Mouse (Mus musculus): ENCODE data around the gene Shisa6. TPM values are rescaled to one million over a fixed set of nuclear protein-coding genes. Genes with fewer than 3 reads are reported as not detected.
A peak's percentile ranks its signal among the peaks of the same experiment; 100 is the strongest.

Shisa6 gene
- polyA plus RNA-seq, 1 experiment from 2014 or later = 0.09 TPM

GRCm38 (mm10) chr11:66273904-66274706, 251.7 kb downstream of the Shisa6 start:
- peaks cover 8% of the 10 kb centered on the region for H3K4me1 ChIP-seq
- no peaks in the 10 kb centered on the region for H3K36me3 ChIP-seq (replicated peaks)
- DNase-seq (ENCODE audit: extremely low spot score, low spot score) = no peak
- no peaks in the 10 kb centered on the region for H3K27me3 ChIP-seq (ENCODE audit: poor library complexity, severe bottlenecking)
- no peaks in the 10 kb centered on the region for H3K9me3 ChIP-seq
- H3K27ac ChIP-seq = no peak overlapping the region
- WGBS = 84% methylated on average over 8 of the region's 8 CpGs
- no peak overlapping the region for H3K4me3 ChIP-seq

DNA sequence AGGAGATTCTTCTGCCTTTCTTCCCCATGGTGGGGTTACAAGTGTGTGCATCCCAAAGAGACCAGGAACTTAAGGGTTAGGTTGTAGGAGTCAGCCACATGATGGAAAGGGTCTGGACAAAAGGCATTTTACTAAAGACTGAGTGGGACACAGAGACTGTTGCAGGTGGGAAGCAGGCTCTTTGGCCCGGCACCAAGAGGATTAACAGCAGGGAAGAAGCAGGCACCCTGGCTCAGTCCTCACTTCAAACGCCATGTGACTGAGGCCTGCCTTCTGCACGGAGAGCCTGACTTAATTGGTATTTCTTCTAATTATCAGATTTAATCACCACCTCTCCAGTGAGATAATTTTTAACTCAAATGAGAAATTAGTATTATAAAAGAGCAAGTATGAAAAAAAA, 258.7 kb downstream of the Shisa6 start:
- Histone ChIP-seq H3K36me3 (replicated peaks) (no peaks in the 10 kb centered on the region), H3K9me3 (no peaks in the 10 kb centered on the region), H3K4me3 (no peak overlapping the region), H3K4me1 (peaks cover 3% of the 10 kb centered on the region; the same call in 1 of the 2 replicates), H3K27me3 (ENCODE audit: poor library complexity, severe bottlenecking) (no peaks in the 10 kb centered on the region), H3K27ac (no peak overlapping the region)
- DNase-seq (ENCODE audit: extremely low spot score, low spot score) = no peak
- WGBS = 21% methylated on average over 3 of the region's 3 CpGs

DNA sequence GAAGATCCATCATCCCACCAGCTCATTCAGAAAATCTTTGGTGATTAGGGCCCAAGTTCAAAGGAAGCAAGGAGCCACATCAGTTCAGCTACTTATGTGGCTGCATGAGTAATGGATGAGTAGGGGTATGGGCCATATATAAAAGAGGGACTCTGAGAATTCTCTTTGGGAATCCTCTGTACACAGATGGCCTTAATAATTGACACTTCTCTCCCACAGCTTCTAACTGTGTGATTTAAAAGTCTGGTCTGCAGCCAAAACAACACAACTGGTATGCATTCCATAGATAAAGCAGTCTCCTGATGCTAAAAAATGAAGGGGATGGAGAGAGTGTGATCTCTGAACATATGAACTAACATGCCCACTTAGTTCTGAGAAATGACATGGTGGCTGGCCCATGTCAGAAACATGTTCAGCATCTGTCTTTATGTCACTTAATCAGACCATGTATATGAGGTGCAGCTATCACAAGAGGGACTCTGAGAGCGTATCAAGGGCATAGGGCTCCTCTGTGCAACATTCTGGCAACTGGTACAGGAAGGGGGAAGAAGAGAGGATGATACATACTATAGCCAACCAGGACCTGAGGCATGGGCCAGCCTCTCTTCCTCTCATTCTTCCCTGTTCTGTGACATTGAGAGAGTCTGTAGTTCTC, 260.3 kb downstream of the Shisa6 start:
- 93% methylated on average over 1 of the region's 1 CpGs for WGBS

DNA sequence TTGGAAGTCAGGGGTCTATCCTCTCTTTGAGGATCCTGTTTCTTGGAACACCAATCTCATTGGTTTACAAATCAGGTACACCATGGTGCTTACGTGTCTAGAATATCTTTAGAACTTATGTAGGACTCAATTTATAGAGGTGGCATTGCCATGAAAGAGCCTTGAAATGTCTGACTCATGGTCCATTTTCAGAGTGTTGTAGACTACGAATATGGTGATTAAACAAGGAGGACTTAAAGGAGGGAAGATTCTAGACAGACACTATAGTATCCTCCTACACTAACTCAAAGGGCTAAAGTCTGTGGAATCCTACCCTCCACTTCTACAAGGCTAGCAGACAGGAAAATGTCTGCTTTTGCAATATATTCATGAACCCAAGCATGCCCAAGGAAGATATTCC, 265.6 kb downstream of the Shisa6 start:
- H3K4me1 ChIP-seq = no peaks in the 10 kb centered on the region
- H3K36me3 ChIP-seq (replicated peaks) = no peaks in the 10 kb centered on the region
- 84% methylated on average over 2 of the region's 2 CpGs for WGBS
- no peaks in the 10 kb centered on the region for H3K9me3 ChIP-seq
- no peak overlapping the region for H3K27ac ChIP-seq
- H3K4me3 ChIP-seq = no peak overlapping the region
- DNase-seq (ENCODE audit: extremely low spot score, low spot score) = no peak
- no peaks in the 10 kb centered on the region for H3K27me3 ChIP-seq (ENCODE audit: poor library complexity, severe bottlenecking)

More for the DNA sequence above, 260.3 kb downstream of the Shisa6 start:
- Histone ChIP-seq H3K9me3 (no peaks in the 10 kb centered on the region), H3K4me3 (no peak overlapping the region), H3K4me1 (peaks cover 3% of the 10 kb centered on the region; the same call in 1 of the 2 replicates), H3K27me3 (ENCODE audit: poor library complexity, severe bottlenecking) (no peaks in the 10 kb centered on the region), H3K27ac (no peak overlapping the region), H3K36me3 (replicated peaks) (no peaks in the 10 kb centered on the region)
- DNase-seq (ENCODE audit: extremely low spot score, low spot score) = no peak

DNA sequence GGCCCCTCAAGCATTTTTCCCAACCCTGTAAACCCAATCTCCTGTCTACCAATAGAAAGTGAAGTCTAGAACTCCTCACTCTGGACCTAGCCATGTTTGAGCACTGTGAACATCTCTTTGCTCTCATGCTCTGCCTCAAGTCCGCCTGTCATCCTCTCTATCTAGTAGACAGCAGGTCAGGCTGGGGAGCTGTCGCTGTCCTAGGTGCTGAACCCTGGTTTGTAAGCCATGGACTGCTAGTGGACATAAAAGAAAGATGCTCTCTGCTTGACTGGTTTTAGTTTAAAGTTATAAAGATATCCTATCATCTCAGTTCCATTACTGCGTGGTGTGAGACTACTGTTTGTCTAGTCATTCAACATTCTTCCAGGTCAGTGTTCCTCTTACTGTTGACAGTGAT, 266.9 kb downstream of the Shisa6 start:
- no peaks in the 10 kb centered on the region for H3K36me3 ChIP-seq (replicated peaks)
- no peaks in the 10 kb centered on the region for H3K4me1 ChIP-seq
- no peaks in the 10 kb centered on the region for H3K9me3 ChIP-seq
- no peak overlapping the region for H3K4me3 ChIP-seq
- H3K27ac ChIP-seq = no peak overlapping the region
- no peaks in the 10 kb centered on the region for H3K27me3 ChIP-seq (ENCODE audit: poor library complexity, severe bottlenecking)
- 17% methylated on average over 3 of the region's 3 CpGs for WGBS
- DNase-seq (ENCODE audit: extremely low spot score, low spot score) = peak; percentile 47

DNA sequence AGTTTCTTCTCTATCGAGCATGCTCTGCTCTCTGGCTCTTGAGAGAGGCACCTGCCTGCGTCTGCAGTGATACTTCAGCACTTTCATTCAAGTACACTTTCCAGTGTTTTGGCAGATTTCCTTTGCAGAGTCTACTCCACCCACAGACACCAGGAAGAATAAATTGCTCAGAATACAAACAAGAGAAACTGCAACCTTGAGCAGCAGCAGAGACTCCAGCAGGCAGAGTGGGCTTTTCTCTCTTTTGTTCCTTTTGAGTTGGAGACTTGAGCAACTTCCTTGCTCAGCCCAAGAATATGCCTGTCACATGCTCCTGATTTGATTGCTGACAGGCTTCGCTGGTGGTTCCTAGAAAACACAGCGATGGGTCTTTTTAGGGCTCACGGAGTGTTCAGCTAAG, 278.6 kb downstream of the Shisa6 start:
- 91% methylated on average over 5 of the region's 5 CpGs for WGBS
- H3K27me3 ChIP-seq (ENCODE audit: poor library complexity, severe bottlenecking) = no peaks in the 10 kb centered on the region
- no peaks in the 10 kb centered on the region for H3K4me1 ChIP-seq
- DNase-seq (ENCODE audit: extremely low spot score, low spot score) = no peak
- no peak overlapping the region for H3K27ac ChIP-seq
- no peaks in the 10 kb centered on the region for H3K9me3 ChIP-seq
- H3K36me3 ChIP-seq (replicated peaks) = no peaks in the 10 kb centered on the region
- no peak overlapping the region for H3K4me3 ChIP-seq

GRCm38 (mm10) chr11:66236557-66236956, 289.2 kb downstream of the Shisa6 start:
- Histone ChIP-seq H3K27ac (no peak overlapping the region), H3K4me1 (no peaks in the 10 kb centered on the region), H3K36me3 (replicated peaks) (no peaks in the 10 kb centered on the region), H3K4me3 (no peak overlapping the region), H3K9me3 (no peaks in the 10 kb centered on the region), H3K27me3 (ENCODE audit: poor library complexity, severe bottlenecking) (no peaks in the 10 kb centered on the region)
- WGBS = 72% methylated on average over 2 of the region's 2 CpGs
- DNase-seq (ENCODE audit: extremely low spot score, low spot score) = no peak

- no peaks in the 10 kb centered on the region for H3K27me3 ChIP-seq (ENCODE audit: poor library complexity, severe bottlenecking)
- WGBS = 73% methylated on average over 1 of the region's 1 CpGs
- no peaks in the 10 kb centered on the region for H3K36me3 ChIP-seq (replicated peaks)
- H3K4me3 ChIP-seq = no peak overlapping the region
- H3K27ac ChIP-seq = no peak overlapping the region
- no peaks in the 10 kb centered on the region for H3K4me1 ChIP-seq
- H3K9me3 ChIP-seq = no peaks in the 10 kb centered on the region
- no peak for DNase-seq (ENCODE audit: extremely low spot score, low spot score)
Observed at GRCm38 (mm10) chr11:66232891-66233290, 292.9 kb downstream of the Shisa6 start.

DNA sequence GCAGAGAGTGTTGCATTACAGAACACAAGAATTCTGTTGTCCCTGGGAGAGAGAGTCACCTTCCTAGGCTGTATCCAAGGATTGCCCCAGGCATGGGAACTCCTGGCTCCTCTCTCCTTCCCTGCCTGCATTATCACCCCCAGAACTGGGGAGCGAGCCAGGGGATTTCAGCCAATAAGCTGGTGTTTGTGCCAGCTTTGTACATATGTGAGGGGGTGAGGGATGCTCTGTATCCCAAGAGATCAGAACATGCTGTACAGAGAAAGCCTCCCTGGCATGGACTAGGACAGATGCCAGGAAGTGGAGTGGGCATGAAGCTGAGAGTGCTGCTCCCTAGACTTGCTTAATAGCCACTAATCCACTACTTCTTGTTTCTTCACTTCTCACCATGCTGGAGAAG, 303.6 kb downstream of the Shisa6 start:
- 94% methylated on average over 1 of the region's 1 CpGs for WGBS
- no peak overlapping the region for H3K4me3 ChIP-seq

GRCm38 (mm10) chr11:66218469-66218868, 307.3 kb downstream of the Shisa6 start:
- H3K36me3 ChIP-seq (replicated peaks) = no peaks in the 10 kb centered on the region

More for the DNA sequence above, 303.6 kb downstream of the Shisa6 start:
- H3K27me3 ChIP-seq (ENCODE audit: poor library complexity, severe bottlenecking) = no peaks in the 10 kb centered on the region
- no peaks in the 10 kb centered on the region for H3K9me3 ChIP-seq
- no peak for DNase-seq (ENCODE audit: extremely low spot score, low spot score)
- H3K4me1 ChIP-seq = no peaks in the 10 kb centered on the region
- H3K27ac ChIP-seq = no peak overlapping the region
- H3K36me3 ChIP-seq (replicated peaks) = no peaks in the 10 kb centered on the region

GRCm38 (mm10) chr11:66188627-66189287, 337.0 kb downstream of the Shisa6 start:
- no peak overlapping the region for H3K27ac ChIP-seq
- H3K27me3 ChIP-seq (ENCODE audit: poor library complexity, severe bottlenecking) = no peaks in the 10 kb centered on the region
- 89% methylated on average over 3 of the region's 3 CpGs for WGBS
- no peaks in the 10 kb centered on the region for H3K36me3 ChIP-seq (replicated peaks)
- no peak for DNase-seq (ENCODE audit: extremely low spot score, low spot score)
- no peaks in the 10 kb centered on the region for H3K9me3 ChIP-seq
- H3K4me1 ChIP-seq = no peaks in the 10 kb centered on the region
- H3K4me3 ChIP-seq = no peak overlapping the region

More at GRCm38 (mm10) chr11:66218469-66218868, 307.3 kb downstream of the Shisa6 start:
- Histone ChIP-seq H3K9me3 (no peaks in the 10 kb centered on the region), H3K4me1 (no peaks in the 10 kb centered on the region), H3K27me3 (ENCODE audit: poor library complexity, severe bottlenecking) (no peaks in the 10 kb centered on the region), H3K4me3 (no peak overlapping the region), H3K27ac (no peak overlapping the region)
- no peak for DNase-seq (ENCODE audit: extremely low spot score, low spot score)
- 92% methylated on average over 3 of the region's 3 CpGs for WGBS

DNA sequence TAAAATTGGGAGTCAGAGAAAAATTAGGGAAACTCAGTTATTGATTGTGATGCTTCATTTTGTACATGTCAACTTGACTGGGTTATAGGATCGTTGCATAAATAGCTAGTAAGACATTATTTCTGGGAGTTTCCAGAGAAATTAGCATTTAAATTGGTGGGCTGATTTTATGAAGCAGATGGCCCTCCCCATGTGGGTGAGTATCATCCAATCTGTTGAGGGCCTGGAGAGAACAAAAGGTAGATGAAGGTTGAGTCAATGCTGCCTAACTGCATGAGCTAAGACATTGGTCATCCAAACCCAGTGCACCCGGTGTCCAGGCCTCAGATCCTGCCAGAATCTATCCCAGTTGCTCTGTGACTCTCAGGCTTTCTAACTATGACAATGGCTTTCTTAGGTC, 337.6 kb downstream of the Shisa6 start:
- no peaks in the 10 kb centered on the region for H3K27me3 ChIP-seq (ENCODE audit: poor library complexity, severe bottlenecking)
- no peak overlapping the region for H3K4me3 ChIP-seq
- H3K36me3 ChIP-seq (replicated peaks) = no peaks in the 10 kb centered on the region
- H3K27ac ChIP-seq = no peak overlapping the region
- DNase-seq (ENCODE audit: extremely low spot score, low spot score) = no peak
- H3K4me1 ChIP-seq = no peaks in the 10 kb centered on the region
- WGBS = 87% methylated on average over 2 of the region's 2 CpGs
- H3K9me3 ChIP-seq = no peaks in the 10 kb centered on the region

DNA sequence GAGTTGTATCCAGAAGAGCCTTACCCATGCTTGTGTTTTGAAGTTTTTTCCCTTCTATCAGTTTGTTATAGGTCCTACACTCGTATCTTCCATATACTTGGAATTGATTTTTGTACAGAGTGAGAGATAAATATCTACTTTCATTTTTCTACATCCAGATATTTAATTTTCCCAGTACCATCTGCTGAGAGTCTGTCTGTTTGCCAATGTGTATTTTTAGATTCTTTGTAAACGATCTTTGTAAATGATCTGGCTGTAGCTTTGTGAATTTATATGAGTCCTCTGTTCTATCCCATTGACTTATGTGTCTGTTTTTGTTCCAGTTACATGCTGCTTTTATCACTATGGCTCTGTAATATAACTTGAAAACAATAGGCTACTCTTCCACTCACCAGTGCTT, 348.0 kb downstream of the Shisa6 start:
- Histone ChIP-seq H3K4me1 (no peaks in the 10 kb centered on the region), H3K27me3 (ENCODE audit: poor library complexity, severe bottlenecking) (no peaks in the 10 kb centered on the region), H3K27ac (no peak overlapping the region), H3K9me3 (peaks cover 4% of the 10 kb centered on the region; the same call in 1 of the 2 replicates), H3K36me3 (replicated peaks) (no peaks in the 10 kb centered on the region), H3K4me3 (no peak overlapping the region)
- 78% methylated on average over 2 of the region's 2 CpGs for WGBS
- no peak for DNase-seq (ENCODE audit: extremely low spot score, low spot score)
